Mouse (Mus musculus) thymus, postnatal 36 days (tissue): ENCODE data around the gene Ccdc88c.
A peak's percentile ranks its signal among the peaks of the same experiment; 100 is the strongest.

Experiments
- DNase-seq, 2 experiments: peaks; one replicate each; pipeline ENCODE4 v3.0.0; 2022; ENCODE audit warnings: mixed read lengths in 2 of 2

Gene Ccdc88c

DNA sequence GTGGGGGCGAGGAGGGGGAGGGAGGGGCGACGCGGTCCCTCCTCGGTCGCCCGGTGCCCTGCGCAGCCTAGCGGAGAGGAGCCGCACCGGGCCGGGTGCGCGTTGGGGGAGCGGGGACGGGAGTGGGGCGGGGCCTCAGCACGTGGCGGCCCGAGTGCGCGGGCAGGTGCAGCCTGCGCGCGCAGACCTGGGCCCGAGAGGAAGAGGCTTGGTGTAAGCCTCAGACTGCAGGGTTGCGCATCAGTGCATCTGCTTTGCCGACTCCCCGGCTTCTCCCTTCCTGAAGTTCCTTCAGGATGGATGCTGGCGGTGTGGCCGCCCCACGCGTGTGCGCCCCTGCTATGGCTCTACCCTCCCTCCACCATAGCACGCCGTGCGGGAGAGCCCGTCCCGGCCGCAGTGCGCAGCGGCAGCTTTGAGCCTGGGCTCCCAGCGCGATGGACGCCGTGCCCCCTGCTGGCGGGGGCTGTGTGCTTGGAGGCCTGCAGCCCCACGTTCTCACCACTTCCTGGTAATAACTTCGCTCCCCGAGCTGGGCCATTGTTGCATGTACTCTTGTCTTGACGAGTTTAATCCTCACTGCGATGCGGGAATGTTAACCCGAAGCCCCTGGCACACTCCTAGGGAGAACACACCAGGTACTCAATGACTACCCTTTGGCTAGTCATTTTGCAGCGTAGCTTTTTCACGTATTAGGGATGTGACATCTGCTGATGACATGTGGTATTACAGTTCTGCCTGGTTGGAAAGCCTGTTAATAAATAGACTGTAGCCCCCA lies at the start of gene Ccdc88c:
Ccdc88c (minus strand) TSS at position 103 of the 778 bp plus-strand sequence.
- DNase-seq, result peak; percentile 95 to 97

DNA sequence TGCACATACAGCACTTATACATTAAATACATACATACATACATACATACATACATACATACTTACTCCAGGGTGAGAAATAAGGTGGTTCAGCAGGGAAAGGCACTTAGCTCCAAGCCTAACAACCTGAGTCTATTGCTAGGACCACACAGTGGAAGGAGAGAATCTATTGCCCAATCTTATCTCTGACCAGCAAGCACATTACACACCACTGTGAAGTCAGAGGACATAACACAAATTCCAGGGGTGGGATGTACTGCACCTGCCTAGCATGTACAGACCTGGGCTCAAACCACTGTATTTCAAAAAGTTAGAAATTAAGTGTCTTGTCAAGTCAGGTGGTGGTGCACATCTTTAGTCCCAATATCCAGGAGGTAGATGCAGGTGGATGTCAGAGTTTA lies 49.1 kb upstream of the Ccdc88c start:
- DNase-seq, result no peak

DNA sequence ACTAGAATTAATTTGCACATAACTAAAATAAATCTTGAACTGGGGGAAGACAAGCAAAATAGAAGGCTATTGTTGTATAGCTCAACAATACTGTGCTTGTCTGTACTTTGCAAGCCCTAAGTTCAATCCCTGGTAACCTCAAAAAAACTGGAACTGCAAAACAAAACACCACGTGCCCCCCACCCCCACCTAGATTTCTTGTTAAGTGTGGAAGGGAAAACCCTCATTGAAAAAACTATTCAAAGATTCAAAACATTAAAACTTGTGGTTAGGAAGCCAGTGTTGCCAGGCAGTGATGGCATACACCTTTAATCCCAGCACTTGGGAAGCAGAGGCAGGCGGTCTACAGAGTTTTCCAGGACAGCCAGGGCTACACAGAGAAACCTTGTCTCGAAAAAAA lies 46.6 kb upstream of the Ccdc88c start:
- DNase-seq, result no peak

DNA sequence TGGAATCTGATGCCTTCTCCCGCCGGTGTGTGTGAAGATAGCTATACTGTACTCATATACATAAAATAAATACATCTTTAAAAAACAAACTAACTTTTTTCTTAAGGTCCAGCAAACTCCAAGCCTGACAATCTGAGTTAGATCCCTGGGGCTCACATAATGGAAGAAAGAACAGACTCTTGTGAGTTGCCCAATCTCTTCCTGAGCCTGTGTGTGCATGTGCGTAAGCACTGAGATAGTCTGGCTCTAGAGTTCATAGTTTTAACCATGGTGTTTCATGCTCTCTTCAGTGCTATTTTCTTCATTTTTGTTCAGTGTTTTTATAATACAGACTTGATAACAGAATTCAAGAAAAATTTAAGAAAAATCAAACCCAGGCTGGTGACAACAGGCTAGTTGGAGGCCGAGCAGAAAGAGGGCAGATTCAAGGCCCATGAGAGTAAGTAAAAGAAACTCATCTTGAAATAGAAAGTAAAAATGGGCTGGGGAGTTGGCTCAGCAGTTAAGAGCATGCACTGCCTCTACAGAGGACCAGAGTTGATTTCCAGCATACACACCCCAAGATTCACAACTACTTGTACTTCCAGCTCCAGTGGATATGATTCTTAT lies 46.1 kb upstream of the Ccdc88c start:
- DNase-seq, result no peak

DNA sequence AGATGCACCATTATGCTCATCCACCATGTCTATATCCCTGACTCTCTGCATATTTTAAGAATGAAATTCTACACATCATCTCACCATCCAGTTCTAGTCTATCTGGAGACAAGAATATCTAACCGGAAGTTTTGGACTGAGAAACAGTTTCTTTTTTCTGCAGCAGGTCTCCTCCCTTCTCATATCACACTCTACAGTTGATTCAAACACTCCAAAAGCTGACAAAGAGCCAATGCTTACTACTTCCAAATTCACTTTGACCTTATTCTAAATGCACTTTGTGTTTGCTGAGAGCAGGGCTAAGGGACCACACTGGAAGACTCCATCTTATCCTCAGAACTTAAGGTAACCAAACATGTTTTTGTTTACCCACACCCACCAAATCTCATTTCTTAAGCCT lies 41.0 kb upstream of the Ccdc88c start:
- no peak for DNase-seq

DNA sequence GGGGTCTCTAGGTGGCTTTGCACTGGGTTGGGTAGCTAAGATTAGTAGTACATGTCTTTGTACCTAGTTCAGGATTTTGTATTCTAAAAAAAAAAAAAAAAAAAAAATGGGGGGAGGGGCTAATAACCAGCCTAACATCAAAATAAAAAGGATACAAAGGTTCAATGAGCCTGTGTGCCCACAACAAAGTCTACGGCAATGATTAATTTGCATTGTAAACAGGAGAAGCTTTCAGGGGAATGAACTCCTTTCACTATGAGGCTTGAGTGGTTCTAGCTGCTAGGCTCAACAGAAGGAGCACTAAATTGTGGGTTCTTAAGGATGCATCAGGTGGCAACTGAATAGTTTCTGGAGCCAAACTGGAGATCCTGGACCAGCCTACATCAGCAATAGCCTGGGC lies 37.5 kb upstream of the Ccdc88c start:
- DNase-seq, result no peak

DNA sequence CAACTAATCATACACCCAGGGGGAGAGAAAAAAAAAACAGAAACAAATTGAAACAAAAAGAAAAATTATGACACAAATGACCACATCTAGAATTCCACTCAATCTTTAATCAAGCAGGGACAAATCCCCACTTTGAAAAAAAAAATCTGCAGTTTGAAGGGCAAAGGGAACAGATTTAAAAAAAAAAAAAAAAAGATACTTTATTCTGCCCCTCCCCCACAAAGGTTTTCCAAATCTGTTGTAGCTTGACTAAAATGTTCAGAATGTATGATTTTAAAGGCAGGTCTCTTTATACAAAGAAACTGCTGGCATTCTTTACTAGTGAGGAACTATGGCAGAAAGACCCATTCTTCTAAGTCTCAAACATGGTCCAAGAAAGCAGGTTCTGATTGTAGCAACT lies 11.1 kb upstream of the Ccdc88c start:
- DNase-seq, result no peak

DNA sequence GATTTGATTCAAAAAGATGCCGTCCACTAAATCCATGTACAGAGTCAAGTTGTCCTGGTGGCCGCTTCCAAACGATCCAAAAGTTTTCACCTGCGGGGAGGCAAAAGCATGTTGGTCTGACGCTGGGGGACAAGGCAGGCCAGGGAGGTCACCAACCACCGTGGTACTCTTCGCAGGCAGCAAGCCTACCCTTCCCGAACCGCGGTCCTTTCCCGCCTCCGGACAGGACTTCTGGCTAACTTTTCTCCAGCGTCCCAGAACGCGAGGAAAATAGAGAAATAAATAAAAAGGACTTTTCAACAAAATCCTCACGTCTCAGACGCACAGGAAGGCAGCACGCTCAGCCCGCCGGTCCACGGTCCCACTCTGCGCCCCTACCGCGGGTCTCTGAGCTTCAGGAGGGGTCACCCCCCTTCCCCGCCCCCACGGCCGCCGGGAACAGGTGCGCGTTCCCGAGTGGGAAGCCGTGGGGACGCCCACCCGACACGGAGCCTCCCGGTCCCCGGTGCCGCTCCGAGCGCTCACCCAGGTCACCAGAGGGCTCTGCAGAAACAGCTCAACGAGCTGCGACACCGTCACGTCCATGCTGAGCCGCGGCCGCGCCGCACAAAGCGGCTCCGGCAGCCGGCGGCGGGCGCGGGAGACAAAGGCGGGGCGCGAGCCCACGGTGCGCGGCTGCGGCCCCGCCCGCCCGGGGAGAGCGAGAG lies 456 bp downstream of the Ccdc88c start:
- peak in 1 of 2 experiments; percentile 37 for DNase-seq

DNA sequence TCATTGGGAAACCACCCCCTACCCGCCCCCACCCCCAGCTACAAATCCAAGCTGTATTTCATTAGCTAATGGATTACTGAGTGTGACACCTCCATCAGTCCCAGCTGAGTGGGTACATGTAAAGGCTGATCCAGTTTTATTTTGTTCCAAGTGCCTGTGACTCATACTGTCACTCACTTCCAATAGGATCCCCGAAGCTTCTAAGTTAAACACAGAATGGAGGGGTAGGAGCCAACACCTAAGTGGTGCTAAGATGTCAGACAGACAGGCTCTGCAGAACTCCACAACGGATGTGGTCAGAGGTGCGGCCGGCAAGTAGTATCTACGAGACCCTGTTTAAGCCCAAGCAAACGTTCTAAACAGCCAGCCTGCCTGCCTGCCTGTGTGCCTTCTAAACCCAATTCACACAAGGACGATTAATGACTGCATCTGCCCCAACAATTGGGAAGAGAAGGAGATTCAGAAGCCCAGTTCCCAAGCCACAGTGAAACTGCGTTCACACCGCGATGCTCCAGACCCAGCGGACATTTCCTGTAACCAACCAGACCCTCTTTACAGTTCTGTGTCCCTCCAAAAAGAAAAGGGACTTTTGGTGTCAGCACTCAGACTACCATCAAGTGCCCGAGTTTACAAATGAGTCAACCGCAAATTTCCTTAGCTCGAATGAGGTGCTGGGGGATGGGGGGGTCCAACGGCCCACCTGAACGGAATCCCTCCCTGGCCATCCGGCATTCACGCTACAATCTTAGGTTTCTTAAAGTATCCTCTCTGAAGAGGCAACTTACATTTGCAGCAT lies 1.2 kb downstream of the Ccdc88c start:
- DNase-seq, result peak; percentile 54 to 60

DNA sequence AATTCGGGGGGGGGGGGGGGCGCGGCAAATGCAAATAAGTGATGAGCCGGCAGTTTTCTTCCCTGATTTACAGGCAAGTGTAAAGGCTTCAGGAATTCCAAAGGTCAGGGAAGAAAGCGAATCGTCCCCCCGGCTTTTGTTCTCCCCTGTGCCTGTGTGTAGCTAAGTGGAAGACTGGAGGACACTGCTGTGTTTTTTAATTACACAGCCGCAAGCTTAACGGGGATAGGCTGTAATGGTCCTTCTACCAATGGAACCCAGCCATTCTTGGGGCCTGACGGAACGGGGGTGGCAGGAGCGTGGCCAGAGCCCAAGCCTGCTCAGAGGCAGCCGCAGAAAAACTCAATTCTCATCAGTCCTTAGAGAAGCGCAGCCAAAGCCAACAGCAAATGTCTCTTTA lies 1.9 kb downstream of the Ccdc88c start:
- DNase-seq, result no peak

DNA sequence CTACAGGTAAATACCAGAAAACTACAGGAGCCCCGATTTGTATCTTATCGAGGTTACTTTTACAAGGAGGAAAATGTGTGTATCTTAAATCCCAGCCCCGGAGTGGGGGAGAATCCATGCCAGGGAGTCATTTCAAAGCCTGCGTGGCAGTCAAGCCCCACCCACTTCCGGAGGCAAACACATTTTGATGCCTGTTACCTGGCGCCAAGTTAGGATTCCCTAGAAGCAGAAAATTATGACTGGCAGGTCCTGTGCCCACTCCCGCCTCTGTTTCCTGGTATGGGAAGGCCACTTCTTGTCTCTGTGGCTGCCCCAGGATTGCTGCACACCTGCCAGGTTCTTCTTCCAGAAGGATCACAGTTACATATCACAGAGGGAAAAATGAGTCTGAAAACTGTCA lies 2.3 kb downstream of the Ccdc88c start:
- peak in 1 of 2 experiments; percentile 37 for DNase-seq

DNA sequence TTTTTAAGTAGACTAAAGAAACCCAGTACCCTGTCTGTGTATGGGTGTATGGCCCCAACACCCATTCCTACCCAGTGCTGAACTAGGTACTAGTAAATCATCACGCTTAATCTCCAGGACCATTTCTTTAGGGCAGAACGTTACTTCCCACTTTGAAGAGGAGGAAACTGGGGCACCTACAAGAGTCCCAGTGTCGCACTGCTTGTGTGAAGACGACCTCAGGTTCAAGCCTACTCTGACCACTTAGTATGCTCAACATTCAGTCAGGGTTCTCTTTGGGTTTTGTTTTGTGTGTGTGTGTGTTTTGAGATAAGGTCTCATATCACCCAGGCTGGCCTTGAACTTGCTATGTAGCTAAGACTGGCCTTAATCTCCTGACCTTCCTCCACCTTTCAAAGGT lies 2.8 kb downstream of the Ccdc88c start:
- no peak for DNase-seq

DNA sequence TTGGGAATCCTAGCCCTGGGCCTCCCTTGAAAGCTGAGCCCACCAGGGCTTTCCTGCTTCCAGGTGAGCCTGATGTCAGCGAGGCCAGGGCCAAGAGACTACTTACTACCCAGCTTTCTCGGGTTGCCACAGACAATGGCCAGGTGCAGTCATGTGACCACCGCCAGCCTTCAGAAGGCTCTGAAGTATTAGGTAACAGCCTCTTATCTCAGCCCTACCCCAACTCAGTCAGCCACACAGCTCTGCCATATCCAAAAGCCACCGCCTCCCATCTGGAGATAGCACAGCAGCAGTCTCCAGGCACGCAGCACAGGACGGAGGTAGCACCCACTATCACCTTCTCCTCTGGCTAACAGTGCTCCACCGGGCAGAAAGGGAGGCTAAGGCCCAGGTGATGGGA lies 3.5 kb downstream of the Ccdc88c start:
- DNase-seq, result peak in 1 of 2 experiments; percentile 9

DNA sequence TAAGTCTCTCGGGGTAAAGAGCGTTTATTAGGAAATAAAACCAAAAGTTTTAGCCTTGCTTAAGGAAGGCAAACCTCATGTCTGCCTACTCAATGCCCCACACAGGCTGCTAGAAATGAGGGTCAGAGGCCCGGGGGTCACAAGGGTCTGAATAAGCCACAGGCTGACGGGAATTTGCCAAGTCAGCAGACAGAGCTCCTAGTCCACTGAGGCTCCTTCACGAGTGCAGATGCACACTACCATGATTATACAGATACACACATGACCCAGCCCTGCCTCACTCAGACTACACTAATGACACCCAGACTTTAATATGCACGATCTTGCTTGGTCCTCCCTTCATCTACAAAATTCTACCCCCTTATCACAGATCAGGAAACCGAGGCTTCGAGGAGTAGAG lies 4.0 kb downstream of the Ccdc88c start:
- DNase-seq, result no peak

DNA sequence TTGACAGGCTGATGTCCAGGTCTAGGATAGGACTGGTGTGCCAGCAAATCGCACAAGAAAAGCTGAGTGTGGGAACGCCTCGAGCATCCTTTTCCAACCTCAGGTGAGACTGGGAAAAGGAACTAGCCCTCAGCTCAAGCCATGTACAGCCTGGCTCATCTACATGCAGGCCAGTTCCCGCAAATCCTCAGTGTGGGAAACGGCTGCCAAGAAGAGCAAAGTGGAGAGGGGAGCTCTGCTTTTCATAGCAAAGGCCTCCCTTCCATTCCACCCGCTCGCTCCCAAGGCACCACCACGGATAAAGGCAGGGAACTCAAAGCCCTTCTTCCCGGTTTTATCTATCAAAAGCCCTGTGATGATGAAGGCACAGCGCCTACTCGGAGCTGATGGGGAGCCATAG lies 5.7 kb downstream of the Ccdc88c start:
- no peak for DNase-seq

DNA sequence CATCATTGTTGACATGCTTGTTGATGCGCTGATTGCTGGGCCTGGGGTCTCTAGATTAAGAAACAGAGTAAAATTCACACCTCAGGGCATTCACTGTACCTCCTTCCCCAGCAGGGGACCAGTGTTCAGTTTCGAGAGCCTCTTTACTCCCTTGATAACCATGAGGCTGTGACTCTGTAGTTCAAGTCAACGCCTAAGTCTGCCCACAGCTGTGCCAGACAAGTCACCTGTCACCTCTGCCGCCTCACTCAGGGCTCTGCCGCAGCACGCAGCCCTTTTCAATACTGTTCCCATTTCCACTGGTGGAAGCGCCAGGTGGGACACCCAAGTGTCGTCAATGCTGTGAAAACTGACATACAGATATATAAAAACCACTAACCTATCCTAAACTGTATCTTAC lies 6.5 kb downstream of the Ccdc88c start:
- no peak for DNase-seq

DNA sequence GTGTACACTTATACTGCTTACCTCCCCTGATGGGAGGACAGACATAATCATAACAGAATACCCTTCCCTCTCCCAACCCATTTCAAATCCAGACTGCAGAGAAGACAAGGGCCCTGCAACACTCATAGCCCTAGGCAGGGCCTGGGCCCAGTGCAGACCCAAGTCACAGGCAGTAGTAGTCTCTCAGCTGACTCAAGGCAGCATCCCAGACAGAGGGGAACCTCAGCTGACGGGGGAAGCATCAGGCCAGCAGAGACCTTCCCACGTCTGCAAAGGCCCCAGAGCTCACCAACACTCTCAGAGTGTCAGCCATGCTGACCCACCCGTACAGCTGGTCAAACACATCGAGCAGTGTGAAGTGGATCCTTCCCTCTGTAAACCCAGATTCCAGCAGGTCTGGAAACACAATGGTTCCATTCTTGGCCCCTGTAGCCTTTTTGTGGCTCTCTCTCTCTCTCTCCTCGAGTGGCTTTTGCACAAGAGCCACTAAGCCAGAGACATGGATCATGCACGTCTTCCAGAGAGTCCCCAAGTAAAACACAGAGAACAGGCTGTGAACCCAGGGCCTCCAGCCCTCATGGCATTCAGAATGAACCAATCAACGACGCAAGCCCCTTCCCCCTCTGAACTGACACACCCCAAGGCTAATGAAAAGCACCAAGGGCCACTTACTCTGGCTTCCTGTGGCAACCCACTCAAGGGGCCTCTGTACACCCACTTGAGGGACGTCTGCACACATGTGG lies 7.2 kb downstream of the Ccdc88c start:
- DNase-seq, result no peak

DNA sequence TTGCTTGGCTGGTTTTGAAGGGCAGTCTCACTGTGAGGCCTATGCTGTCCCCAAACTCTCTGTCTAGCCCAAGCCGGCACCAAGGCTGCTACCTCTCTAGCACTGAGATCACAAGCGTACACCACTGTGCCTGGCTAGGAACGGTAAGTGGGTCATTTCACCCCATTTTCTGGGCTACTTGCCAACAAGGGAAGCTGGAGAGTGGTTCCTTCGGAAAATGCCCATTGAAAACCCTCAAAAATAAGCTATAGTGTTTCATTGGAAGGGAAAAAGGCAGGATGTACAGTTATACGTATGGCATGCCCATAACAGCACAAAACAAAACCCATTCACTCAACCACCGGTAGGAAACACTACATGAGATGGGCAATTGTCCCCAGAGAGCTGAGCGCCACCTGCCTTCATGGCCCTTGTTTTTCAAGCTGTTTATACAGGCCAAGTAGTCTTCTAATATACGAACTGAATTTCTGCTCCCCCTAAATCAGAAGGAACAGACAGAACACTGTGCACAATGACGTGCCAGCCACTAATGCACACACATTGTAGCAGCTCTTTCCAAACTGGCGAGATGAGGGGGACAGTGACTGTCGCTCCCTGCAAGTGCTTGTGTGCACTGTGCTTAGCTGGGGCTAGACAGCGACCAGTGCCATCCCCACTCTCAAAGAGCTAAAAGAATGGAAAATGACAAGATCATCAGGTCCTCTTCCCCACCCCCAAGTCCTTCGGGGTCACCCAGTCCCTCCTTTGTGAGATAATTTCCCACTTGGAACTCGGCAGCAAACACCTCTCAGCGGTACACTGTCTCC lies 8.4 kb downstream of the Ccdc88c start:
- DNase-seq, result no peak

DNA sequence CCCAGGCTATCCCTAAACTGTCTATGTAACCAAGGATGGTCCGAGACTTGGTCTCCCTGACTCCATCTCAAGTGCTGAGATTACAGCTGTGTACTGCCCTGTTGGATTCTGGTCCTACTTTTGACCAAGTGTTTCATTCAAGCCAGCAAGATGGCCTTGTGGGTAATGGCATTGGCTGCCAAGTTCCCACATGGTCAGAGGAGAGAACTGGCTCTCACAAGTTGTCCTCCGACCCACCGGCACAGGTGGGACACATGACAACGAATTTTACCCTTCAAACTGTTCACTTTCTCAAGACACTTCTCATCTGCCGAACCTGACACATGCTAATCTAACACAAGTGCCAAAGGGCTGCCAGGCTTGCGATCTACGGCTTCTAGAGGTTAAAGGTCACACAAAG lies 9.4 kb downstream of the Ccdc88c start:
- peak in 1 of 2 experiments; percentile 9 for DNase-seq

DNA sequence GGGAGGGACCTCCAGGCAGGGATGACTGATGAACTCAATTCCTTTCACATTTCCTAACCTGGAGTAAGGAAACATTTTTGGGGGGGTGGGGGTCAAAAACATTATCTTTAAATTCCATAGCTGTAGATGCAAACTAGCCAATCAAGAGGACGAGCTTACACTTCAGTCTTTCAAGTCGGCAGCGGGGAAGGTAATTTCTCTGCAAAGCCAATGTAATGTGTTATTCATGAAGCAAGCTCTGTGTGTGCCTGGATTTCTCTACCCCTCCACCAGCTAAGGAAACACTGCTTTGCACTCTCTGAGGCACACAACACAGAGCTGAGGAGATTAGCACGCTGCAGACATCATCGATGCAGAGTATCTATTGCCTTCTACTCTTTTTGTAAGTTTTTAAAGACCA lies 9.8 kb downstream of the Ccdc88c start:
- peak in 1 of 2 experiments; percentile 3 for DNase-seq

DNA sequence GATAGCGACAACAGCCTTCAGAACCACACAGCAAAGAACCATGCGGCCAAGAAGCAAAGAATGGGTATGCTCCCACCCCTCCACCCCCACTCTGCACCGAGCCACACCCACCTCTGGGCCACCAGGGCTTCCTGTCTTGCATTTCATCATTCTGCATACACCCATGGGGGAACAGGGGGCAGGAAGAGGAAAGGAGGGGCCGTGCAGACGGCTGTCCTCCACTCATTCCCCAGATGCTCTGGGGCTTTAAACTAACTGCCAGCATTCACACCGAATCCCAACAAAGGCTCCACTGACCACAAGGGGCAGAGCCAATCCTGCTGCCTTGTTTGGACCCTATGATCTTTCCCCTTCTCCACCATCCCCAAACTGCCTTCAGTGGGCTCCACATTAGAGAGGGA lies 10.9 kb downstream of the Ccdc88c start:
- DNase-seq, result peak; percentile 81 to 86
